Mouse (Mus musculus) heart, adult 11 months (tissue): ENCODE measurements around the gene Rpl6.
A peak's percentile ranks its signal among the peaks of the same experiment; 100 is the strongest.

ENCODE experiments used
- DNase-seq: peaks from one replicate; pipeline ENCODE4 v3.0.0; 2022

Gene Rpl6

GRCm38 (mm10) chr5:121204132-121205089 is at the start of gene Rpl6:
TSS of gene Rpl6 (plus strand) at chr5:121204481.
- peak; percentile 99 for DNase-seq

- no peak for DNase-seq
Measured at GRCm38 (mm10) chr5:121156121-121156520, 48.2 kb upstream of the Rpl6 start.

DNA sequence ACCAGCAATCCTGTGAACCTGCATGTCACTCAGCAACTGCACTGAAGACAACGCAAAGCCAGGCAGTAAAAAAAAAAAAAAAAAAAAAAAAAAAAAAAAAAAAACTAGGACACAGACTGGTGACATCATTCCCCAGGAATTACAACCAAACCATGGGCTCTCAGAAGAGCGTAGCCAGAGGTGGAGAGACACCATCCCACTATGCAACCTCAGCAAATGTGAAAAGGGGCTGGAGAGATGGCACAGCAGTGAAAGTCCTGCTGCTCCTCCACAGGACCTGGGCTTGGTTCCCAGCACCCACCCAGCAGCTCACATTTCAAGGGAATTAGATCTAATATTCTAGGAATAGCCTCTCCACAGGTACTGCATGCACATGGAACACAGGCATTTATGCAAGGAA is 47.3 kb upstream of the Rpl6 start:
- DNase-seq = no peak

GRCm38 (mm10) chr5:121157489-121157888 is 46.8 kb upstream of the Rpl6 start:
- no peak for DNase-seq

- DNase-seq = no peak
Measured at GRCm38 (mm10) chr5:121158966-121159365, 45.3 kb upstream of the Rpl6 start.

GRCm38 (mm10) chr5:121162285-121162684 is 42.0 kb upstream of the Rpl6 start:
- DNase-seq = no peak

DNA sequence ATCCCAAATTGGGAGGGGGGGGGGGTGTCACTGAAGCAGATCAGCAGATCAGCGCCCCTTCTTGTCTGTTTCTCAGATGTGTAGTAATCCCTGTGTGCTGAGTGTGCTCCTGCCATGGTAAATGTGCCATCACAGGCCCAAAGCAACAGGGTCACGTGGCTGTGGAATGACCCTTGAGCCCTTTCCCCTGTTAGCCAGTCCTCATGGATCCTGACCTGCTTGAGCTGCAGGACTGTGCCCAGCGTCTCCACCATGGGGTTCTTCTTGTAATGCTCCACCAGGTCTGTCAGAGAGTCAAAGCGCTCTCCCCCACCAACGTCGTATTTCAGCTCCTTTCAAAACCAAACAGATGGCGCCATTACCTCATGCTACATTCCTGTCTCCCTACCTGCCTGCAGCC is 41.4 kb upstream of the Rpl6 start:
- DNase-seq = no peak

- DNase-seq = no peak
Measured at GRCm38 (mm10) chr5:121166884-121167283, 37.4 kb upstream of the Rpl6 start.

DNA sequence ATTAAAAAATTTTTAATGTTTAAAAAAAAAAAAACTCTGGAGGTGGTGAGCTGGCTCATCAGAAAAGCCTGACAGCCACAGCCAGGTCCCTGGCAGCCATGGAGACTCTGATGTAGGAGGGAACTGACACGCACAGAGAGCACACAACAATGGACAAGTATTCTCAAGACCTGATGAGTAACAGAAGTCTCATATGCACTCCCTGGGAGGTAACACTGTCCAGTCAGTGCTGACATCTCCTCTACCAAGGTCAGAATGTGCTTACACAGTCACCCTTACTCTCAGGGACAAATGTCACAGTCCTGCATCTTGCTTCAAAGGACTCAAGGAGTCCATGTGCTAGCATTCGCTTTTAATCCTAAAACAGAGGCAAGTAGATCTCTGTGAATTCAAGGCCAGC is 34.7 kb upstream of the Rpl6 start:
- DNase-seq = no peak

- DNase-seq = no peak
Measured at GRCm38 (mm10) chr5:121172835-121173234, 31.4 kb upstream of the Rpl6 start.

- no peak for DNase-seq
Measured at GRCm38 (mm10) chr5:121179077-121179857, 25.0 kb upstream of the Rpl6 start.

GRCm38 (mm10) chr5:121183269-121183668 is 21.0 kb upstream of the Rpl6 start:
- no peak for DNase-seq

DNA sequence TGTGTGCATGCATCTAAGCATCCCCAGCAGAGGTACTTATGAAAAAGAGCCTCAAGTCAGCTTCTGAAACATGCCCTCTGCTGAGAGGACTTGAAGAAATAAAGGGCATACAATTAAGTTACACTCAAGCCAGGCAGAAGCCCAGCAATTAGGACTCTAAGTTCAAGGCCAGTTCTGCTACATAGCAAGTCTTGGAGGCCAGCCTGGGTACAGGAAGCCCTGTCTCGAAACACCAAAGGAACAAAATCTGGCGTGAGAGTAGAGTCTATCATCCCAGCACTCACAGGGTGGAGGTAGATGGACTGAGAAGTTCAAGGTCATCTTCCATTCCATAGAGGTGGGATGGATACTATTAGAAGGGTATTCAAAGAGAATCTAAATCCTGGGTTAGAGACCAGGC is 19.9 kb upstream of the Rpl6 start:
- no peak for DNase-seq

DNA sequence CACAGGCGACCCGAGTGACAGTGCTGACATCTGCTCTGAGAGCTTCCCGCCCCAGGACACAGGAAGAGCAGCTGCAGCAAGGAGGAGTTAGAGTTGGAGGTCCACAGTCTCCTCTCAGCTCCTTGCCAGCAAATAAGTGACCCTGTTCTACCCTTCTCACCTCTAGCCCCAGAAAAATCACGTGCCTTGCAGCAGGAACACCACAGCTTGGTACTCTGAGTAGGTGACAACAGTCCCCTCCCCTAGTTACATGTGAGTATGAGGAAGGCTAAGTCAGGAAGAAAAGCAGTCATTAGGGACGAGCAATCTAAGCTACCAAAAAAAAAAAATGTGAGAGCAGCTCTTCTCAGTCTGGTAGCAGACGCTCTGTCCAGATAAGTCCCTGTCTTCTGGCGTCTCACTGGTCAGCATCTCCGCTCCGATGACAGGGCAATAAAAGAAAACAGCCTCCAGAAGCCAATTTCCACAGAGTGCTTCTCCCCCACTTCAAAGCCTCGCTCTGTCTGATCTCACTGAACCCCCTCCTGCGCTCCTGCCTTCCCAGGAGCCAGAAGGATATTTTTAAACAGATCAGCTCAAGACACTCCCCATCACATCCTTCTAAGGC is 19.2 kb upstream of the Rpl6 start:
- peak; percentile 94 for DNase-seq

DNA sequence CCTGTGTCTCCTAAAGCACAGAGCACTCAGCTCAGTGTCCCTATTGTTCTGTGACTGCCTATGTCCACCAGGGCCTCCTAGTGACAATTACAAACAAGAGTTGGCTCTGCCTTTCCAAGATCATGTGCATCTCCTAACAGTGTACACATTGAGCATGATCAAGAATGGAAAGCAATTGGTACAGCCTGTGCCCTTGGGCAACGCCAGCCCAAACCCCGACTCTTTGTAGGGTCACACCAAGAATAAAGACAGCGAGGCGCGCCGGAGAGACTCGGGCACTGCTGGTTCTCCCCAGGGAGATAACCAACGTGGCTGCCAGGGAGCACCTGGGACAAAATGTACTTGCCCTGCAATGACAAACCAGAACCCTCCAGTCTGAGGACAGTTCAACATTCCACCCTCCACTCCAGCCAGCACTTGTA is 16.7 kb upstream of the Rpl6 start:
- DNase-seq = peak; percentile 99

GRCm38 (mm10) chr5:121188265-121188664 is 16.0 kb upstream of the Rpl6 start:
- DNase-seq = no peak

DNA sequence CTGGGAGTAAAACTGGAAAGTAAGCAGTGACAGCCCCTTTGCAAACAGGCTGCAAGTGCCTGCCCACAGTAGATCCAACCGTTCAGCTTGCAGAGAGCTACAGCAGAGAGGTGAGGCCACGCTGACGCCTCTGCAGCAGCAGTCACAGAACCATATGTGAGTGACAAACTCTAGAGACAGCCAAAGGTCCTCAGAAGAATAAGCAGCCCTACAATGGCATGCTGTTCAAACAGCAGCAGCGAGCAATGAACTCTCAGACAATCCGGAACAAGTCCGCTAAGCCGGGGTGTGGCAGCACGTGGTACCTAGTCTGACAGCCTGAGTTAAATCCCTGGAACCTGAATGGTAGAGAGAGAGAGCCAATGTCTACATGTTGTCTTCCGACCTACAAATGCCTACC is 15.1 kb upstream of the Rpl6 start:
- no peak for DNase-seq

GRCm38 (mm10) chr5:121190210-121190835 is 14.0 kb upstream of the Rpl6 start:
- peak; percentile 90 for DNase-seq

- peak; percentile 99 for DNase-seq
Measured at GRCm38 (mm10) chr5:121190836-121191583, 13.3 kb upstream of the Rpl6 start, which contains the start of gene Ptpn11. TSS of gene Ptpn11 (minus strand) at chr5:121191397.

- DNase-seq = no peak
Measured at GRCm38 (mm10) chr5:121191584-121191906, 12.7 kb upstream of the Rpl6 start.

- DNase-seq = no peak
Measured at GRCm38 (mm10) chr5:121194173-121194572, 10.1 kb upstream of the Rpl6 start.

GRCm38 (mm10) chr5:121196764-121197163 is 7.5 kb upstream of the Rpl6 start:
- DNase-seq = no peak
